Mouse (Mus musculus): Measurements from ENCODE around the gene Crhbp.
A peak's percentile ranks its signal among the peaks of the same experiment; 100 is the strongest.

Gene Crhbp

GRCm38 (mm10) chr13:95444824-95445223 lies at the start of gene Crhbp:
TSS of gene Crhbp (minus strand) at chr13:95444924.
- DNase-seq (ENCODE audit: extremely low read depth, low read depth), result no peak

GRCm38 (mm10) chr13:95493296-95493695 lies 48.6 kb upstream of the Crhbp start:
- DNase-seq (ENCODE audit: extremely low read depth, low read depth), result no peak

GRCm38 (mm10) chr13:95491327-95491726 lies 46.6 kb upstream of the Crhbp start:
- DNase-seq (ENCODE audit: extremely low read depth, low read depth), result no peak

- no peak for DNase-seq (ENCODE audit: extremely low read depth, low read depth)
Observed at GRCm38 (mm10) chr13:95484664-95485063, 39.9 kb upstream of the Crhbp start.

GRCm38 (mm10) chr13:95481428-95481827 lies 36.7 kb upstream of the Crhbp start:
- peak; percentile 39 for DNase-seq (ENCODE audit: extremely low read depth, low read depth)

- no peak for DNase-seq (ENCODE audit: extremely low read depth, low read depth)
Observed at GRCm38 (mm10) chr13:95478671-95479413, 34.1 kb upstream of the Crhbp start, which contains the start of gene S100z. TSS of gene S100z (minus strand) at chr13:95478721.

GRCm38 (mm10) chr13:95477173-95477572 lies 32.4 kb upstream of the Crhbp start:
- no peak for DNase-seq (ENCODE audit: extremely low read depth, low read depth)

- no peak for DNase-seq (ENCODE audit: extremely low read depth, low read depth)
Observed at GRCm38 (mm10) chr13:95475124-95475523, 30.4 kb upstream of the Crhbp start.

GRCm38 (mm10) chr13:95474294-95474693 lies 29.6 kb upstream of the Crhbp start:
- no peak for DNase-seq (ENCODE audit: extremely low read depth, low read depth)

- no peak for DNase-seq (ENCODE audit: extremely low read depth, low read depth)
Observed at GRCm38 (mm10) chr13:95470970-95471369, 26.2 kb upstream of the Crhbp start.

GRCm38 (mm10) chr13:95451529-95451928 lies 6.8 kb upstream of the Crhbp start:
- DNase-seq (ENCODE audit: extremely low read depth, low read depth), result no peak

GRCm38 (mm10) chr13:95450636-95451210 lies 6.0 kb upstream of the Crhbp start:
- no peak for DNase-seq (ENCODE audit: extremely low read depth, low read depth)

- DNase-seq (ENCODE audit: extremely low read depth, low read depth), result no peak
Observed at GRCm38 (mm10) chr13:95449730-95450129, 5.0 kb upstream of the Crhbp start.

GRCm38 (mm10) chr13:95444291-95444690 lies 433 bp downstream of the Crhbp start:
- no peak for DNase-seq (ENCODE audit: extremely low read depth, low read depth)

- no peak for DNase-seq (ENCODE audit: extremely low read depth, low read depth)
Observed at GRCm38 (mm10) chr13:95443376-95444233, 1.1 kb downstream of the Crhbp start.

GRCm38 (mm10) chr13:95442901-95443300 lies 1.8 kb downstream of the Crhbp start:
- DNase-seq (ENCODE audit: extremely low read depth, low read depth), result no peak

- DNase-seq (ENCODE audit: extremely low read depth, low read depth), result no peak
Observed at GRCm38 (mm10) chr13:95439569-95439968, 5.2 kb downstream of the Crhbp start.

- DNase-seq (ENCODE audit: extremely low read depth, low read depth), result no peak
Observed at GRCm38 (mm10) chr13:95431760-95432159, 13.0 kb downstream of the Crhbp start.

- DNase-seq (ENCODE audit: extremely low read depth, low read depth), result peak; percentile 22
Observed at GRCm38 (mm10) chr13:95427499-95427898, 17.2 kb downstream of the Crhbp start.

GRCm38 (mm10) chr13:95426421-95426820 lies 18.3 kb downstream of the Crhbp start:
- no peak for DNase-seq (ENCODE audit: extremely low read depth, low read depth)

GRCm38 (mm10) chr13:95425484-95425883 lies 19.2 kb downstream of the Crhbp start:
- DNase-seq (ENCODE audit: extremely low read depth, low read depth), result no peak

GRCm38 (mm10) chr13:95424932-95425331 lies 19.8 kb downstream of the Crhbp start:
- no peak for DNase-seq (ENCODE audit: extremely low read depth, low read depth)
